Mouse (Mus musculus) spleen, postnatal 14 days (tissue): ENCODE measurements around the gene Cdc27.
A peak's percentile ranks its signal among the peaks of the same experiment; 100 is the strongest.
"Not testable (repeated sequence)": the region's sequence is repeated elsewhere in the genome, so short reads cannot be mapped to it uniquely, and the experiment has no call there.

Experiments used
- DNase-seq, 2 experiments: peaks; one replicate each; pipeline ENCODE4 v3.0.0; 2021 to 2022; ENCODE audit warnings: low spot score in 2 of 2

Gene Cdc27

DNA sequence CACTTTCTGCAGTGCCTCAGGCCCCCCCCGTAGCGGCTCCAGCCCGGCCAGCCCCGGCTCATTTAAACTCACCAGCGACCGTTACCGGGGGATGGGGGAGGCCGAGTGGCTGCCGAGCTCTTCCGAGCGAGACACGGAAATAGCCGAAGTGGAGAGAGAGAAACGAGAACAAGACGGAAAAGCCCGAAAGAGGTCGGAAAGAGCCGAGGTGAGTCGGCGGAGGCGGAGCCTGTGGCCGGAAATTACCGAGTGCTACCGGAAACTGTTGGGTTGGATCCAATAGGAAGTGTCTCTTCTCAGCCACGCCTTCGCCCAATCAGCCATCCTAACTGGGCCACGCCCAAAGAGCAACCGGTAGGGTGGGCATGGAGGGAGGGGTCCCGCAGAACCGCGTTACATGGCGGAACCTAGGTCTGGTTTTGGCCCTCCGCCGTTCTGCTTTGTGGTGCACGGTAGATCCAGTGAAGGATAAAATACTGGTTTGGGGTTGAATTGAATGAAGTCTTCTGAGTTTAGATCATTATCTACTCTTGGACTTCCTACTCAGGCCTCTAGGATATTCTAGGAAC, at the start of gene Cdc27, which contains the start of gene Myl4:
Gene Cdc27, minus strand, starts transcription at position 215 of the 569 bp plus-strand sequence.
Gene Myl4, plus strand, starts transcription at position 258 of the 569 bp plus-strand sequence.
- peak; percentile 99 for DNase-seq

DNA sequence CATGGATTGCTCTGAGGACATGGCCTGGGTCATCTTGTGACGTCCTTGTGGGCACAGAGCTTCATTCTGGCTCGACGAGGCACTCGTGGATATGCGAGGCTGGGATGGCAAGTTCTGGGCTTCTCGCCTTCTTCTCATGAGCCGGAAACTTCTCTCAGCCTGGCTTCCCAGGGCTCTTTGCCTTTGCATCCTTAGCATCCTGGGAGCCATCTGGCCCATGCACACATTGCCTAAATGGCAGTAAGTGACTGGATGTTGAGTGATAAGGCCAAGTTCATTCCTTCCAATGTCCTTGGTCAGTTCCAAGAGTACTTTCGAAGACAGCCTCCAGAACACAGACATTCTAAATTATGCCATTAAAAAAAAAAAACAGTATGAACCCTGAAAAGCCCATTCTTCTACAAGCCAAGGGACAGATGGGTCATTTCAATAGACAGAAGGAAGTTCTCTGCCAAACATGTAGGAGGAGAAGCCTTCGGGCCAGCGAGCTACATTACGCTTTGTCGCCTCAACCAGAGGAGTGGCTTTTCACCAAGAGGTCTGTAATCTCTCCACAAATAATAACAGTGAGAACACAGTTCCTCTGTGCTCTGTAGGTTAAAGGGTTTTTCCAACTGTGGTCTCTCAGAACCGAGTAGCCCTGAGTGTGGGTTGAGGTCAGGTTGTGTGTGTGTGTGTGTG, 49.0 kb upstream of the Cdc27 start:
- DNase-seq = no peak

DNA sequence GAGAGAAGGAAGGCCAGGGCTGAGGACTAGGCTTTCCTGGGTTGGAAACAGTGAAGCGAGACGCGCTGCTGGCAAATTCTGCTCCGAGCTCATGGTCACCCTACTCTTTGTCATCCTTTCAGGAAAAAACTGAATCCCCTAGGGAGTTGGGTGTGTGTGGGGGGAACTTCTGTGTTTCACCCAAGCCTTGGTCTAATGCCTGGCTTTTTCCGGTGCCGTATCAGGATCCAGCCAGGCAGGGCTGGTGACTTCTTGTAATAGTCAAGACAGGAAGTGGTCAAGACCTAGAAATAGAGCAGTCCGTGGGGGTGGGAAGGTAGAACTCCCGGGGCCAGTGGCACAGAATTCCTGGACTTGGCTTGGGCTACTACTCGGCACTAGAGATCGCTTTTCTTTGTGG, 45.9 kb upstream of the Cdc27 start:
- DNase-seq = no peak

DNA sequence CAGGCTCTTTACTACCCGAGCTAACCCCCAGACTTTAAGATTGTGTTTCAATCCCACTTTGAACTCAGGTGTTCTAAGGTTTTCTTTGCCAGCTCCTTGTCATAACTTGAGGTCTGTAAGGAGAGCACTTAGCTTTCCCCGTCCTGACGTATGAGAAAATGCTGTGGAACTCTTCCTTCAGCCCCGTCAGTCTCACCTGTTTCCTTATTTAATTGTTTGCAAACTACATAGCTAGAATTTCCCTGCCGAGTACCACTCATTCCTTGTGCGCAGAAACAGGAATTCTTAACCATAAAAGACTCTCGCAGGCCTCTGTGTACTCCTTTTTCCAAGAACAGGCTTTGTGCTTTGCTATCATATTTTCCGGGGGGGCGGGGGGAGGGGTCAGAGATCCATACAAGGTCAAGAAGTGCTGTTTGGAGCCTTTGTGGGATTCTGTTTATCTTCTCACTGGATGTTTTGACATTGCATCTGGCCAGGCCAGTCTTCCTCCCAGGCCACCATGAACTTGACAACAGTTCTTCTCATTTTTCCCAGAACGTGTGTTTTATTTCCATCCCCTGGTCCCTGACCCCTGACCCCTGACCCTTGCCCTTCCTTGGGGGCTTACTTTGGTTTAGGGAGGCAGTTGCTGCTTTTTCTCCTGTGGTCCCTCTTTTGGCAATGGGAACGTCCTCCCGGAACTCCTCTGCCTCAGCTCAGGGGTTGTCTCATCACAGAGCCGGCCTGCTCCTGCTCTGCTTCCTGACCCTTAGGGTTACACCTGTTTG, 41.8 kb upstream of the Cdc27 start:
- DNase-seq = no peak

DNA sequence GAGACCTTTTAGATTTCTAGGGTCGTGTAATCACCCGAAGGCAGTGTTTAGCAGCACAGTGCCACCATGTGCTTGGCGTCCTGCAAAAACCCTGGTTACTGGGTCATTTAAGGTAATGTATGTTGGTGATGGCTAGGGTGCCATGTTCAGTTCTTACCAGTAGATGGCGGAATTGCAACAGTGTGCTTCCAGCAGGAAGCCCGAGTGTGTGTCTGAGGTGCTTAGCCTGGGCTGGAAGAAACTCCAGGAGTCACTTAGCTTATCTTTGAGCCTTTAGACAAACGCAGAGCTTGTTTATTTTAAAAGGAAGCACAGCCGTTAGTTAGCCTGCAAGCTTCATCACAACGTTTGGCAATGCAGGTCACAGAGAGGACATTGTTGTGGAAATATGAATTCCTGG, 39.7 kb upstream of the Cdc27 start:
- peak; percentile 47 to 72 for DNase-seq

DNA sequence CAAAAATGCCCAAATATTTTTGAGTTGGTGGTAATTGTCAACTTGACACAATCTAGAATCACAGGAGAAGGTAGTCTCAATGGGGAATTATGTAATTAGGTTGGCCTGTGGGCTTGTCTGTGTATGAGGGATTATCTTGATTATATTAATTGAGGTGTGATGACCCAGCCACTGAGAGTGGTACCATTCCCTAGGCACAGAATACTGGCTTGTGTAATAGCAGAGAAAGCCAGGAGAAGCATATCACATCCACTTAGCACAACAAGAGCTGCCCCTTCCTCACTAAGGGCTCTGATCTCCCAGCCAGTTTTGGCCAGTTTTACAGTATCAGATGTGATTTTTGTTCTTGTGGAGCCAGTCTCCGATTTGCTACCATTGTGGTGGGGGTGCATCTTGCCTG, 39.1 kb upstream of the Cdc27 start:
- no peak for DNase-seq

DNA sequence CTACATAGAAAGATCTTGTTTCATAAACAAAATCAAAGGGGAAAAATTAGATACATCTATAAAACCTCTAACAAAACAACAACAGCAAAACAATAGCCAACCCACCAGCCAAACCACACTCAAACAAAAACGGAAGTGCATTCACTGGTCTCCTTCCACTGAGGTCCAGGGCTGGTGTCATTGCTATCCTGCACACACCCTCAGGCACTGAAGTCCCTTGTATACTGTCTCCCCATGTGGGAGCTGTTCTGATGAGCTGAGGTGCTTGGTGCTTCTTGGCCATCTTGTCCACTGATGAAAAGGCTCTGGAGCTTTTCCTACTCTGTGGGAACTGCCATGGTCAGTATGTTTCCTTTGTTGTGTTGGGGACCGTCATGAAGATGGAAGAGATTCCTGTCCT, 38.1 kb upstream of the Cdc27 start:
- DNase-seq = no peak

DNA sequence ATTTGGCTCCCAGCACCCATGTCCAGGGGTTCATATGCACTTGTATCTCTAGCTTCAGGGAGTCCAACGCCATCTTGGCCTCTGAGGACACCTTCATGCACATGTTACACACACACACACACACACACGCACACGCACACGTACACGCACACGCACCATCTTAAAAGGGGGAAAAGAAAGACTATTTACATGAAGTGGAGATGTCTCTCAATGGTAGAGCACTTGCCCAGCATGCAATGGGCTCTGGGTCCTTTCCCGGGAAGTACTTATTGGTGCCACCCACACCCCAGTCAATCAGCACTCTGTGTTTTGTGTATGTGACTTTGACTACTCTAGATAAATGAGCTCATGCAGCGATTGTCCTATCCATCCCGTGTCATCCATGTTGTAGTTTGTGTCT, 37.5 kb upstream of the Cdc27 start:
- no peak for DNase-seq

DNA sequence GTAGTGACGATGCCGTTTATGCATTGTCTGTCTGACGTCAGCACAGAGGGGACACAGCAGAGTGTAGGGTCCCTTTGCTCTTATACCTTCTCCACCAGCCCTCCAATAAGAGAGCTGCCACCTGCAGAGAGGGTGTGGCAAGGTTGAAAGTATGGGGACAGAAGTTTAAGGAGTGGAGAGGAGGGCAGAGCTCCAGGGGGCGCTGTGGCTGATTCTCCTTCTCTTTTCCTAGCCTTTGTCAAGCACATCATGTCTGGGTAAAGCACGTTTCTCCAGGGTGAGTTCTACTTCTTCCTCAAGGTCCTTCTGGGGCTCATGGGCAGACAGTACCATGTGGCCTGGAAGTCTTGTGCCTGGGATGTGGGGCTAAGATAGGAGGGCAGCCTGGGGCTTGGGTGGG, 35.1 kb upstream of the Cdc27 start:
- DNase-seq = no peak

DNA sequence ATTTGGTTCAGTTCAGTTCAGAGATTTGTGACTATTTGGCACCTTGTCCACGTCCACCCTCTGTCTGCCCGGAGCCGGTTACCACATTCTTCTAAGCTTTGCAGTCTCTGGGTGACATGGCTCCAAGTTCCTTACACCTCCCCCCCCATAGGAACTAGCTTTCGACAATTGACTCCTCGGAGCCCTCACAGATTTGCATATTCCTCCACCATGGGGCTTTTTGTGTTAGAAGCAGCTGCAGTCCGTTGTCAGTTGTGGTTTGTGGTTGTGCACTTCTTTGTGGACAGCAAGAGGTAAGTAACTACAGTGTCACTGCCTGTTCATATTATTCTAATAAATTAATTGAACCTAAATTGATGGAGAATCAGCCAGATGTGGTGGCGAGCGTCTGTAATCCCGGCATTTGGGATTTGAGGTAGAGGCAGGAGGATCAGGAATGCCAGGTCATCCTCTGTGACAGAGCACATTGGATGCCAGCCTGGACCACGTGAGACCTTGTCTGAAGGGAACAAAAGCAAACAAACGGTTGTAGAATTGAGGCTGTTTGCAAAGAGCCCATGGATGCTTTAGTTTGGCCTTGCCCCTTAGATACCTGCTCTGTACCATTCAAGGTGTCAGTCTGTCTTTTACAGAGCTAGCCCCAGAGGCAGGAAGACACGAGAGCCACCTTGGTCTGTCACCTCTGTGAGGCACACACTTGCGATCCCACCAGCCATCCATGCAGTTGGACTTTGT, 32.4 kb upstream of the Cdc27 start:
- no peak for DNase-seq

DNA sequence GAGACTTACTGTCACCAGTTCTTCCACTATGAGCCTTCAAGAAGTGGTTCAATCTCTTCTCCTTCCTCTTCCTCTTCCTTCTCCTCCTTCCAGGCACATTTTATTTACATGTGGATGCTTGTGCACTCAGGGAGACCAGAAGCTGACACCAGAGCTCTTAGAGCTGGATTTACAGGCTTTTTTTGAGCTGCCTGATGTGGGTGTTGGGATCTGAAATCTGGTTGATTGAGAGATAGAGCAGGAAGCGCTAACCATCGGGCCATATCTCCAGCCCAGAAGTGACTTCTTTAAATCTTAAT, 31.8 kb upstream of the Cdc27 start:
- no peak for DNase-seq

DNA sequence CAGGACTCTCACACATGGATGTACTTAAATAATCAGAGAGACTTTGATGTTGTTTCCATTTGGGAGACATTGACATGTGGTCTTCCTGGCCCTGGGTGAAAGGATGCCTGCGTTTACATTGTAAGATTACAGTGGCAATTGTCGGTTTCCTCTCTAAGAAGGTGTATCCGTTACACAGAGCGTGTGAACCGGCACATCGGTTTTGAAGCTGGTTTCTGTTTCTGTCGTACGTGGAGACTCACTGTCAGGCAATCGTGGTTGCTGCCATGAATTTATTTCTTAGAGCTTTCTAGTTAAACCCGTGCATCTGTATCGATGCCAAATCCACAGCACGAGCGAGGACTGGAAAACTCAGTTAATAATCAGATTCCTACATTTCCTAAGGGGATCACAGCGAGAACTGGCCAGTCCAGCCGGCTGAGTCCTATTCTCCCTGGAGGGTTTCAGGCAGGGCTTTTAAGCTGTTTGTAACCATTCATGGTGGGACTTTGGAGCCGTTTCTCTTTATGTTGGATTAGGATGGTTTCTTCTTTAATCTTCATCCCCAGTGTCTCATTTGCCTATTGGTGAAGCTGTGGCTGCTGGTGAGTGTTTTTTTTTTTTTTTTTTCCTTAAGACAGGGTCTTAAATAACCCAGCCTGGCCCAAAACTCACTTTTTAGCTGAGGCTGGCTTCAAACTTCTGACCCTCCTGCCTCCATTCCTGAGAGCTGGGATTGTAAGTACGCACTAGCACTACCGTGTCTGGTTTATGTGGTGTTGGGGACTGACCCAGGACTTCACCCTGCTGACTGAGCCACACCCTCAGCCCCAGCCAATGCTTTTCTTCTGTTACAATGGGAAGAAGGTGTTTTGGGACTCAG, 31.3 kb upstream of the Cdc27 start:
- peak in 1 of 2 experiments; percentile 27 for DNase-seq

DNA sequence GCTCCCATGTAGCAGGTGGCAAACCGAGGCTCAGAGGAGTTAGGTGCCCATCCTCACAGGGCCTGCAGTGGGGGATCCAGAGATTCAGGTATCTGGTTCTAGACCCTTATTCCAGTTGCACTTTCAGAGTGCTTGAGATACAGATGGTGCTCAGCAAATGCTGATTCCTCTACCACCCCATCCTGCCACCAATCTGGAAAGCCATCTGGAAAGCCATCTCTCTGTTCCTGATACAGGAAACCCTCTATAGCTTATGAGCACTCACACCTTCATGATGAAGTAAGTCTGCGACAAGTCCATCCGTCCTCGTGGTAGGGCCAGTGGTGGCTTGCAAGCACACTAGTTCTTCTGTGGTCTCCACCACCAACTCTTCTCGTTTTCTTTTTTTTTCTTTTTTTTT, 30.2 kb upstream of the Cdc27 start:
- no peak for DNase-seq

DNA sequence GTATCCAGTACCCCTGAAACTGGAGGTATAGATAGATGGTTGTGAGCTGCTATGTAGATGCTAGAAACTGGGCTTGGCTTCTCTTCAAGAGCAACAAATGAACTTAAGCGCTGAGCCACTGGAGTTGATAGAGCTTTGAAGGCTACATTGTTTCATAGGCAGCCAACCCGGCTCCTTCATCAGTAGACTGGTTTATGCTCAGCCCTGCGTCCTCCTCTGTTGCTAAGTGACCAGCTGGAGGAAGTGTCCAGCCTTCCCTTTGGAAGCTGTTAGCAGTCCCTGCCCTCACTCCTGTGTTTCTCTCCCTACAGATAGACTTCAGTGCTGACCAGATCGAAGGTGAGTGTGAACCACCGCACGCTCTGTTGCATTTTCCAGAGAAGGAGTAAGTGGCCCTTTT, 29.7 kb upstream of the Cdc27 start:
- no peak for DNase-seq

DNA sequence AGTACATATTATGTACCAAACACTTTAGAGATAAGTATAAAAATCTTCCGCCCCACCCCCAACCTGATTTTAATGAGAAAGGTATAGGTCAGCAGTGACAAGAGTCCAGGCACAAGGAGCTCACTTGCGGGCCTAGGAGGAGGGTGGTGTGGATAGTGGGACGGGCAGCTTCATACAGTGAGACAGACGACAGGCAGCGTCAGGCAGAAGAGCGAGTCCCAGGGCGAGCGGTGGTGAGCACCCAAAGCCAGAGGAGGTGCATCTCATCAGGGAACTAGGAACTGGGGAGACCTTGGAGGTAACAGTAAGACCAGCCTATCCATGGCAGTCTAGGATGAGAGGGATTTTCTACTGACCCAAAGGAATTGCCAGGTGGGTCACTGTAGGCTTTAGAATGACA, 29.2 kb upstream of the Cdc27 start:
- DNase-seq = no peak

DNA sequence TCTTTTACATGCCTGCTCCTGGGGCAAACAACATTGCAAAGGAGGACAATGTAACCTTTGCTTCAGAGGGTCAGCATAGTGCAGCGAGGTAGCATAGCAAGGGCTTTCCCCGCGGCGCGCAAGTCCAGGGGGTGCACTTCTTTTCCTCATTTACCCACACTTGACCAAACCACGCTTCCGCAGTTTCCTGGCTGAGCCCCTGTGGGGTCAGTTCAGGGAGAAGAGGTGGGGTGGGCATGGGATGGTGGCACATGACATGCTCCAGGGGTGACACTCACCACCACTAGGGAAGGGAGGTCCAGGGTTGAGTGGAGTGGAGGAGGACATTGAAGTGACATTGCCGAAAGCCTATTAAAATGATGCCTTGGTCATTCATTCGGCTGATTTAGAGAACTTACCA, 28.7 kb upstream of the Cdc27 start:
- DNase-seq = no peak

DNA sequence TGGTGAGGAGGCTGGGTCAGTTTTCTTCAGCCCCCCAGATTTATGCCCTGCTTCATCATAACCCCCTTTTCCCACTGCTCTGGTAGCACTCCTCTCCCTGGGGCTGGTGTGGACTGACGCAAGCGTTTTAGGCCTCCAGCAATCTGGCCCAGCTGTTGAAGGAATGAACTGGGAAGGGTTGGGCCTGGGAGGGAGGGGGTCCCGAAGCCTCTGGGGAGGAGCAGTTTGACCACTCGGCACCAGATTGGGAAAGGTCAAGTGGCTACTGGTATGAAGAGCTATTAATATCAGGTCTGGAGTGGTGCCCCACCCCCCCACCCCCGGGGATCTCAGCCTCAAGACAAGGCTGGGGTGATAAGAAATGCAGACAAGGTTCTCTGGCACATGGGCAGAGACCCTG, 27.7 kb upstream of the Cdc27 start:
- no peak for DNase-seq

DNA sequence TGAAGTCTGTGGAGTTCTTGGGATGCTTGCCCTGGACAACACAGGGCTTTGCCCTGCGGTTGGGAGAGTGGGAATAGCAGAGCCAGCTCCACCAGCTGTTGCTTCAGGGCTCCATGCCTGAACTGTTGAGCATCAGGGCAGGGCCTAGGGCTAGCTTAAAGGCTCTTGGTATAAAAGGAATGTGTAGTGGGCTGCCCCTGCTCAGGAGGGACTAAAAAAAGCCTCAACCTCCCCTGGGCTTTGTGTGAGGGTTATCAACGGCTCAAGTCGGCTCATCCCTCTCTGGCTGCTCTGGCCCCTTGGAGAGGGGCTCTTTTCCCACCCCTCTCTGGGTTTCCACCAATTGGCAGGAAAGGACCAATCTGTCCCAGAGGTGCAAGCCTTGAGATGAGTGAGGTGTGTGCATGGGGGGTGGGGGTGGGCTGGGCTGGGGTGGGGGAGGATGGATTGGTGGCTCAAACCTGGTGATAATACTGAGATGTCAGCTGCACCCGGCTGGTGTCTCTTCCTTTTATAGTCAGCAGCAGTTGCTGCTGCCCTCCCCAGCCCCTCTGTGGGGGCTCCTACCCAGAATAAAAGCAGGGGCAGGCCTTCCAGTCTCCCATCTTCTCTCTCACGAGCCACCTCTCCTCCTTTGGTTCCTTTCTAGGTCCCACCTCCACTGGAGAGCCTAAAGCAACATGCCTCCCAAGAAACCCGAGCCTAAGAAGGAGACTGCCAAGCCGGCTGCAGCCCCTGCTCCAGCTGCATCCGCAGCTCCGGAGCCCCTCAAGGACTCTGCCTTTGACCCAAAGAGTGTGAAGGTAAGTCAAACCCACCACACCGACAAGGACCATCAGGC, 26.6 kb upstream of the Cdc27 start:
- no peak for DNase-seq

DNA sequence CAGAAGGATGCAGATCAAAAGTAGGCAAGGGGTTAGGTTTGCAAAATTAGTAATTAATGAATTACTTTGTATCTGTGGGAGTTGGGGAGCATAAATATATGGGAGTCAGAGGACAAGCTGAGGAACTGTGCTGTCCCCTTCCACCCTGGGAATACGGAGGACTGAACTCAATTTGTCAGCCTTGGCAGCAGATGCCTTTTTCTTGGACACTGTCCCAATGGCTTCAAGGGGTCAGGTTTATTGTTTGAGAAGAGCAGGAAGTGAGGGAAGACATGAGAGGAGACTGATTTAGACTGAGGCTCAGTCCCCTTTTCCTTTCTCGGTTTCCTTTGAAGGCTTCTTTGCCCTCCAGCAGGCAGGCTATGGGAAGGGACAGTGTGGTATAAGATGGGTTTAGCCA, 22.1 kb upstream of the Cdc27 start:
- no peak for DNase-seq

DNA sequence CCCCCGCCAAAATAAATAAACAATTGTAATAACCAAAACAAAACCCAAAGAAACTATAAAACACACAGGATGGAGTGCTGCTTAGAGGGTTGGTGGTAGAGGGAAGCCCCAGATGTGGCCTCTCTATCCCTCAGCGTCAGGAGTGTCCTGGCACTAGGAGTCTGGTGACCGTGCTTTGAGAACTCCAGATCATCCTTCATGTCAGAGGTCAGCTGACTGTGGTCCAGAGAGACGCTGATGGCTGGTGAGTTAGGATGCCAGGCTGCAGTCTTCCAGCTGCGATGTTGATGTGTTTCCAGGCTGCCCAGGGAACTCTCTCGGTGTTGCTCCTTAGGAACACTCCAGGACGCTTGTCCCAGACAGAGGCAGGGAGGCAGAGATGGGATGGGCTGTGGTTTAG, 21.7 kb upstream of the Cdc27 start:
- no peak for DNase-seq

DNA sequence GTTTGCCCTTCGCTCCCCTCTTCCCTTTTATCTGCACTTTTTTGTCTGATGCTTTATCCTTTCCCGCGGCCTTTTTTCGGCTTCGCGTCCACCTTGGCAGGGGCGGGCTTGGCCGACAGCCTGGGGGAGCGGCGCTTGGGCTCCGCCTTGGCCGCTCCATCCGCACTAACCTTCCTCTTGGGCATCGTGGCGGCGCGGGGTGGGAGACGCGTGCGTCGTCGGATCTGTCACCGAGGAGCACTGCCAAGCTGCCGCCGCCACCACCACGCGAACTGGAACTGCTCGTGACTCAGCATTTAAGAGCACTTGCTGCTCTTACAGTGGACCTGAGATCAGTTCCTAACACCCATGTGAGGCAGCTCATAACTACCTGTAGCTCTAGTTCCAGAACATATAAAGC, 21.0 kb upstream of the Cdc27 start:
- DNase-seq = not testable (repeated sequence)
